Mouse (Mus musculus) neural tube, embryonic 13.5 days (tissue): Measurements from ENCODE around the gene Zmynd8. TPM values are rescaled to one million over a fixed set of nuclear protein-coding genes. Genes with fewer than 3 reads are reported as not detected.
A peak's percentile ranks its signal among the peaks of the same experiment; 100 is the strongest.

Experiments
- ATAC-seq: fragments of 200-750 bp; cut with Nextera tagmentation; 2 replicates; pipeline ENCODE4 v1.8.0; 2017; ENCODE audit warnings: low read depth, mild to moderate bottlenecking, moderate TSS enrichment, moderate library complexity
- H3K27ac ChIP-seq: fragments of 300-500 bp; sonication (generic); replicated peaks from 2 replicates; pipeline ENCODE4 v1.5.1; 2015; ENCODE audit warnings: moderate library complexity, mild to moderate bottlenecking, inconsistent platforms
- H3K27me3 ChIP-seq: fragments of 300-500 bp; sonication (generic); 2 replicates; pipeline ENCODE4 v1.6.1; 2015; ENCODE audit warnings: mild to moderate bottlenecking, inconsistent platforms
- H3K36me3 ChIP-seq: fragments of 300-500 bp; sonication (generic); 2 replicates; pipeline ENCODE4 v1.6.1; 2015; ENCODE audit warnings: mild to moderate bottlenecking, inconsistent platforms
- H3K4me1 ChIP-seq: fragments of 300-500 bp; sonication (generic); replicated peaks from 2 replicates; pipeline ENCODE4 v1.6.1; 2015; ENCODE audit warnings: inconsistent platforms
- H3K4me2 ChIP-seq: fragments of 300-500 bp; sonication (generic); 2 replicates; pipeline ENCODE4 v1.6.1; 2015; ENCODE audit warnings: inconsistent platforms, mild to moderate bottlenecking, moderate library complexity
- H3K4me3 ChIP-seq: fragments of 300-500 bp; sonication (generic); 2 replicates; pipeline ENCODE4 v1.5.1; 2015; ENCODE audit warnings: mild to moderate bottlenecking, inconsistent platforms
- H3K9ac ChIP-seq: fragments of 300-500 bp; sonication (generic); 2 replicates; pipeline ENCODE4 v1.6.1; 2015; ENCODE audit warnings: moderate library complexity, mild to moderate bottlenecking, inconsistent platforms
- H3K9me3 ChIP-seq: fragments of 300-500 bp; sonication (generic); 2 replicates; pipeline ENCODE4 v1.6.1; 2016; ENCODE audit warnings: inconsistent platforms
- WGBS: fragments of 180-500 bp; shearing (Covaris S2); methylation state at CpG from one replicate; pipeline ENCODE4 v1.1.7; 2015; 5-methylcytosine and 5-hydroxymethylcytosine counted together
- polyA plus RNA-seq: library from polyadenylated mRNA; unstranded; fragments of >200 nt; fragmentation: Nextera tagmentation; extraction: Ambion mirVana; gene quantifications from 2 replicates; pipeline ENCODE4 v1.2.1, GENCODE M21; 2015

Zmynd8 gene
- 69.0 and 73.2 TPM in 2 replicates for polyA plus RNA-seq

GRCm38 (mm10) chr2:165898202-165899194 lies at the start of gene Zmynd8:
TSS of gene Zmynd8 (minus strand) at chr2:165899016.
- H3K4me1 ChIP-seq, result peaks cover 20% of the 10 kb centered on the region
- H3K27ac ChIP-seq, result peak within 1 kb of the TSS; percentile 72; the same call in 1 of the 2 replicates
- H3K9me3 ChIP-seq, result no peaks in the 10 kb centered on the region
- 21% methylated on average over 23 of the region's 23 CpGs for WGBS
- H3K4me2 ChIP-seq, result peak within 1 kb of the TSS; percentile 22; the same call in 1 of the 2 replicates
- no peaks in the 10 kb centered on the region for H3K36me3 ChIP-seq
- no peak for ATAC-seq
- peak within 1 kb of the TSS; percentile 26; the same call in 1 of the 2 replicates for H3K9ac ChIP-seq
- H3K27me3 ChIP-seq, result no peaks in the 10 kb centered on the region
- H3K4me3 ChIP-seq, result no peak within 1 kb of the TSS; the same call in 1 of the 2 replicates

- H3K9me3 ChIP-seq, result no peaks in the 10 kb centered on the region
- 43% methylated on average over 1 of the region's 1 CpGs for WGBS
- H3K4me2 ChIP-seq, result no peak overlapping the region
- H3K27me3 ChIP-seq, result no peaks in the 10 kb centered on the region
- no peak for ATAC-seq
- no peak overlapping the region for H3K27ac ChIP-seq
- H3K4me3 ChIP-seq, result no peak overlapping the region
- no peak overlapping the region for H3K9ac ChIP-seq
- no peaks in the 10 kb centered on the region; the same call in 1 of the 2 replicates for H3K4me1 ChIP-seq
- no peaks in the 10 kb centered on the region for H3K36me3 ChIP-seq
Observed at GRCm38 (mm10) chr2:165948007-165948406, 49.2 kb upstream of the Zmynd8 start.

DNA sequence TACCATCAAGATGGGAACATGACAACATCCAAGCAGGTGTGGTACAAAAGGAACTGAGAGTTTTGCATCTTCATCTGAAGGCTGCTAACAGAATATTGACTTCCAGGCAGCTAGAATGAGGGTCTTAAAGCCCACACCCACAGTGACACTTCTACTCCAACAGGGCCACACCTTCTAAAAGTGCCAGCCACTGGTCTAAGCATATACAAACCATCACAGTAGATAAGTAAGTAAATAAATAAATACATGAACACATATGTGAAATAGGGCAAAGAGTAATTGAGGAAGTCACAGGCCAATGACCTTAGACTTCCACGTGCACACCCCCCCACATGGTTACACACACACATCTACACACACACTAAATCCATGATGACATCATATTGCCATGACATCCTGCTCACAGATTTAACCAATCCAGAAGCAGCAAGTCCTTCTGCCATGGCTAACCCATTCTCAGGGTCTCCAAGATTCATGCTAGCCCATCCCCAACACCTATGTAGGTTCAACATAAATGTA lies 47.3 kb upstream of the Zmynd8 start:
- H3K4me2 ChIP-seq, result no peak overlapping the region
- H3K4me1 ChIP-seq, result no peaks in the 10 kb centered on the region; the same call in 1 of the 2 replicates
- H3K9me3 ChIP-seq, result no peaks in the 10 kb centered on the region
- H3K27me3 ChIP-seq, result no peaks in the 10 kb centered on the region
- no peaks in the 10 kb centered on the region for H3K36me3 ChIP-seq
- ATAC-seq, result no peak
- H3K9ac ChIP-seq, result no peak overlapping the region
- no peak overlapping the region for H3K4me3 ChIP-seq
- 91% methylated on average over 1 of the region's 1 CpGs for WGBS
- H3K27ac ChIP-seq, result no peak overlapping the region

DNA sequence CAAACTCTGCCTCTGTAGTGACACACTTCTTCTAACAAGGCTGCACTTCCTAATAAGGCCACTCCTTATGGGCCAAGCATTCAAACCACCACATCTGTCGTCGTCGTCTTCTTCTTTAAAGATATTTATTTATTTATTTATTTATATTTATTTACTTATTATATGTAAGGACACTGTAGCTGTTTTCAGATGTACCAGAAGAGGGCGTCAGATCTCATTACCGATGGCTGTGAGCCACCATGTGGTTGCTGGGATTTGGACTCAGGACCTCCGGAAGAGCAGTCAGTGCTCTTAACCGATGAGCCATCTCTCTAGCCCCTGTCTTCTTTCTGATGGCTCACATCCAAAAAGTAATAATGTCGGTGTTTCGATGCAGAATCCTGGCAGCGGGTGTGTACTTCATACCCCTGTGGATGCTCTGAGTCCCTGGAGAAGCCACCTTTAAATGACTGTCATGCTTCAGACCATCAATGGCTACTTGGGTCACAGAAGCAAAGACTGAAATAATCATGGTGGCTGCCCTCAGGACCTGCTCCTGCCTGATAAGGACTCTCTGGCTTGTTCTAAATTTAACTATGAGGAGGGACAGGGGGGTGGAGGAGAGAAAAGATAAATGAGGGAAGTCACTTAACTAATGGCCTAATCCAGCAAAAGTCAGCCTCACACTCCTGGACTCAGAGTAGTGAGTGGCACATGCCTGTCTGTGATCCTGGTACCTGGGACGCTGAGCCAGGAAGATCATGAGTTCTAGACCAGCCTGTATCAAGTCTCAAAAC lies 45.9 kb upstream of the Zmynd8 start:
- 77% methylated on average over 11 of the region's 11 CpGs for WGBS
- Histone ChIP-seq H3K9ac (no peak overlapping the region), H3K4me1 (no peaks in the 10 kb centered on the region; the same call in 1 of the 2 replicates), H3K27ac (no peak overlapping the region), H3K4me2 (no peak overlapping the region), H3K36me3 (no peaks in the 10 kb centered on the region), H3K9me3 (no peaks in the 10 kb centered on the region), H3K4me3 (no peak overlapping the region), H3K27me3 (no peaks in the 10 kb centered on the region)
- no peak for ATAC-seq

GRCm38 (mm10) chr2:165943113-165943512 lies 44.3 kb upstream of the Zmynd8 start:
- Histone ChIP-seq H3K36me3 (no peaks in the 10 kb centered on the region), H3K4me2 (no peak overlapping the region), H3K9ac (no peak overlapping the region), H3K27me3 (no peaks in the 10 kb centered on the region), H3K9me3 (no peaks in the 10 kb centered on the region), H3K4me3 (no peak overlapping the region), H3K27ac (no peak overlapping the region), H3K4me1 (no peaks in the 10 kb centered on the region; the same call in 1 of the 2 replicates)
- WGBS, result 93% methylated on average over 2 of the region's 2 CpGs
- no peak for ATAC-seq

- Histone ChIP-seq H3K4me2 (no peak overlapping the region), H3K9ac (no peak overlapping the region), H3K27me3 (no peaks in the 10 kb centered on the region), H3K27ac (no peak overlapping the region), H3K4me3 (no peak overlapping the region), H3K4me1 (no peaks in the 10 kb centered on the region), H3K36me3 (no peaks in the 10 kb centered on the region), H3K9me3 (no peaks in the 10 kb centered on the region)
- 67% methylated on average over 12 of the region's 12 CpGs for WGBS
- no peak for ATAC-seq
Observed at GRCm38 (mm10) chr2:165936106-165936505, 37.3 kb upstream of the Zmynd8 start.

DNA sequence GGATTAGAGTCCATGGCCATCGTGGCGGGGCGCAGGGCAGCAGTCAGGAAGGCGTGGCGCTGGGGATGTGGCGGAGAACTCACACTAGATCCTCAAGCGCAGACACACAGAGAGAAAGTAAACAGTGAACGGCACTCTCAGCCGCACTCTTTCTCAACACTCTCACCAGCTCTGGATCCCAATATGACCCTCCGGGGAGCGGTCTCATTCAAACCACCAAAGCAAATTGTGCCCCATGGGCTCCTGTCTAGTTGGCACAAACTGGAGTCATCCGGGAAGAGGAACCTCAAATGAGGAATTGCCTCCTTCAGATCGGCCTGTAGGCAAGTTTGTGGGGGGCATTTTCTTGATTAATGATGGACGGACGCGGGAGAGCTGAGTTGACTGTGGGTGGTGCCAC lies 28.9 kb upstream of the Zmynd8 start:
- 93% methylated on average over 16 of the region's 16 CpGs for WGBS
- Histone ChIP-seq H3K4me2 (no peak overlapping the region), H3K27ac (no peak overlapping the region), H3K4me3 (no peak overlapping the region), H3K9me3 (no peaks in the 10 kb centered on the region), H3K4me1 (no peaks in the 10 kb centered on the region), H3K36me3 (no peaks in the 10 kb centered on the region), H3K9ac (no peak overlapping the region), H3K27me3 (no peaks in the 10 kb centered on the region)
- no peak for ATAC-seq

GRCm38 (mm10) chr2:165926191-165926590 lies 27.4 kb upstream of the Zmynd8 start:
- Histone ChIP-seq H3K27me3 (no peaks in the 10 kb centered on the region), H3K9ac (no peak overlapping the region), H3K27ac (no peak overlapping the region), H3K4me1 (peaks cover 7% of the 10 kb centered on the region; the same call in 1 of the 2 replicates), H3K36me3 (no peaks in the 10 kb centered on the region), H3K9me3 (no peaks in the 10 kb centered on the region), H3K4me2 (no peak overlapping the region), H3K4me3 (no peak overlapping the region)
- 94% methylated on average over 5 of the region's 5 CpGs for WGBS
- ATAC-seq, result no peak

DNA sequence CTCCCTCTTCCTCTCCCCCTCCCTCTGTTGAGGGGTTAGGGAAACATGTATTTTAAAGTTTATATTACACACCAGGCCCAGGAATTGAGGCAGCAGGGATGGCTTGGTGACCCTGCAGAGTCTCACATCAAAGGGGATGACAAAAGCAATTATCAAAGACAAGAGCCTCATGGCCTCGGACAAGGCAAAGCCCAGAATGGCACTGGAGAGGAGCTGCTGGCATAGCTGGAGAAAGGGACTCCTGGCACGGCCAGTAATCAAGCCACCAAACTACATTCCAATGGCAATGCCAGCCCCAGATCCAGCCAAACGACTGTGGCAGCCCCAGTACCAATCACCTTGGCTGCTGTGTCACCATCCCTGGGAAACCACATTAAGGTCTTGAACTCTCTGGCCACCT lies 26.3 kb upstream of the Zmynd8 start:
- Histone ChIP-seq H3K27ac (no peak overlapping the region), H3K4me3 (no peak overlapping the region), H3K4me2 (no peak overlapping the region), H3K9me3 (no peaks in the 10 kb centered on the region), H3K9ac (no peak overlapping the region), H3K36me3 (no peaks in the 10 kb centered on the region), H3K4me1 (peaks cover 7% of the 10 kb centered on the region; the same call in 1 of the 2 replicates), H3K27me3 (no peaks in the 10 kb centered on the region)
- ATAC-seq, result no peak
- 51% methylated on average over 3 of the region's 3 CpGs for WGBS

GRCm38 (mm10) chr2:165924695-165925094 lies 25.9 kb upstream of the Zmynd8 start:
- WGBS, result 59% methylated on average over 2 of the region's 2 CpGs
- Histone ChIP-seq H3K4me2 (no peak overlapping the region), H3K27ac (no peak overlapping the region), H3K27me3 (no peaks in the 10 kb centered on the region), H3K36me3 (no peaks in the 10 kb centered on the region), H3K9ac (no peak overlapping the region), H3K9me3 (no peaks in the 10 kb centered on the region), H3K4me1 (peaks cover 7% of the 10 kb centered on the region; the same call in 1 of the 2 replicates), H3K4me3 (no peak overlapping the region)
- no peak for ATAC-seq

- H3K9ac ChIP-seq, result no peak overlapping the region
- H3K27ac ChIP-seq, result no peak overlapping the region
- H3K4me1 ChIP-seq, result peaks cover 7% of the 10 kb centered on the region; the same call in 1 of the 2 replicates
- no peak overlapping the region for H3K4me2 ChIP-seq
- WGBS, result 90% methylated on average over 8 of the region's 8 CpGs
- H3K36me3 ChIP-seq, result no peaks in the 10 kb centered on the region
- H3K27me3 ChIP-seq, result no peaks in the 10 kb centered on the region
- no peaks in the 10 kb centered on the region for H3K9me3 ChIP-seq
- ATAC-seq, result no peak
- H3K4me3 ChIP-seq, result no peak overlapping the region
Observed at GRCm38 (mm10) chr2:165923715-165924114, 24.9 kb upstream of the Zmynd8 start.

GRCm38 (mm10) chr2:165922994-165923393 lies 24.2 kb upstream of the Zmynd8 start:
- WGBS, result 86% methylated on average over 3 of the region's 3 CpGs
- Histone ChIP-seq H3K4me3 (no peak overlapping the region), H3K9ac (no peak overlapping the region), H3K4me2 (no peak overlapping the region), H3K9me3 (no peaks in the 10 kb centered on the region), H3K4me1 (peaks cover 7% of the 10 kb centered on the region; the same call in 1 of the 2 replicates), H3K36me3 (no peaks in the 10 kb centered on the region), H3K27ac (no peak overlapping the region), H3K27me3 (no peaks in the 10 kb centered on the region)
- no peak for ATAC-seq
